Mouse (Mus musculus) lung, postnatal 14 days (tissue): ENCODE data around the gene Lactb.

Experiments used
- DNase-seq: peaks from one replicate; pipeline ENCODE4 v3.0.0; 2021

Gene Lactb

DNA sequence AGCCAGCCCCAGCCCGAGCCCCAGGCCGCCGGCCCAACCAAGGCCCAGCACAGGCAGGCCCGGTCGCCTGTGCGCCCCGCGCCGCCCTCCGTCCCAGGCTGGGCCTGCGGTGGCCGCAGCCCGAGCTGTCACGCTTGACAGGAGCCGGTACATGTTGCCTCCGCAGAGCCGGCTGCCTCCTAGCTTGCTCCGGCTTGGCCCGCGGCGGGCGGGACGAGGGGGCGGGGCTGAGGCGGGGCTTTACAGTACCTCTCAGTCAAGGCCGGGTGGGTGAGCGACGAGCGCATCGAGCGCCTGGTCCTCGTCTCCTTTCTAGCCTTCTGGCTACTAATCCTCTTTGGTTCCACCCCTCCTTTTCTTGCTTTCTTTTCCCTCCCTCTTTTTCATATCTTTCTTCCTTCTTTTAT lies at the start of gene Lactb:
Gene Lactb, minus strand, starts transcription at position 246 of the 407 bp plus-strand sequence.
- peak; percentile 97 for DNase-seq

- no peak for DNase-seq
Observed at GRCm38 (mm10) chr9:67023371-67023770, 48.1 kb upstream of the Lactb start.

DNA sequence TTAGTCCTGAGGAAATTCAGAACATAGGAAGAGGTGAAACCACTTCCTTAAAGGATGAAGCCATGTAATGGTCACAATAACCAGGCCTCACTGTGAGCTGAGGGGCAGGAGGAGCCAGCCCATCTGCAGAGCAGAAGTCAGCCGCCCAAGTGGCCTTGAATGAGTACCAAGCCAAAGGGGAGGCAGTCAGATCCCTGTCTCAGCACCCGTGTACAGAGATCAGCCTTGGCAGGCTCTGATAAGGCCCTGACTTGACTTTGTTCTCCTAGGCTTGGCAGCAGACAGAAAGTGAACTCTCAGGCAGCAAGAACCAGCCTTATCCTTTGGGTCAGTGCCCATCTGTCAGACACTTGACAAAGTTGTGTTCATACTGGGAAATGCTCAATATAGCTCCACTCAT lies 44.8 kb upstream of the Lactb start:
- DNase-seq, result no peak

DNA sequence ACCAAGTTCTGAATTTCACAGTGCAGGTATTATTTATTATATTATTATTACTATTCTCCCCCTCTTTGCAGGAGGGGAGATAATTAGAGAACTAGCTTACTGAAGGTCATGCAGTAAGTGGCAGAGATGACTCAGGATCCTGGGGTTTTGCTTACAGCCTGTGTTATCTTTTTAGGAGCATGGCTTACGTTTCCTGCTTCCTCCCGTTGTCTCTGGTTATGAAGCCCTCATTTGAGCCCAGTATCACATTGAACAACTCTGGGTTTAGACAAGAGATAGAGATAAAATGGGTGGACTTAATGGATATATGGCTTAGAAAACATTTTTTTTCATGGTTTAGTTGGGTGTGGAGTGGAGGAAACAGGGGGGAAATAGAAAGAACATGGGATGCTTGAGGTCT lies 38.2 kb upstream of the Lactb start:
- no peak for DNase-seq

DNA sequence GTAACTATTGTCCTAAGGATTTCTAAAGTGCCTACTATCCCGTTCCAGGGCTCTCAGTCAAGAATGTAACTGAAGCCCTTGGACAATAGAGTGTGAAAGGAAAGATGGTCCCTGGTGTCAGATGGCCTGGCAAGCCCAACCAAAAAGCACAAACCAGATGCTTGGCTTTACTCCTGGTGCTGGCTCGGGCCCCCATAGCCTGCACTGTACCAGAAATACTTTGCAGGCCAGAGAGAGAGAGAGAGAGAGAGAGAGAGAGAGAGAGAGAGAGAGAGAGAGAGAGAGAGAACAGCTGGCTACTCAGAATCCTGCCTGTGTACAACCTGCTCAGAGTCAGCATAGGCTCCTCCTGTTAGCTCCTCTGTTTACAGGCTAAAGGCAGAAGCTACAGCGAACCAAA lies 37.2 kb upstream of the Lactb start:
- peak; percentile 63 for DNase-seq

DNA sequence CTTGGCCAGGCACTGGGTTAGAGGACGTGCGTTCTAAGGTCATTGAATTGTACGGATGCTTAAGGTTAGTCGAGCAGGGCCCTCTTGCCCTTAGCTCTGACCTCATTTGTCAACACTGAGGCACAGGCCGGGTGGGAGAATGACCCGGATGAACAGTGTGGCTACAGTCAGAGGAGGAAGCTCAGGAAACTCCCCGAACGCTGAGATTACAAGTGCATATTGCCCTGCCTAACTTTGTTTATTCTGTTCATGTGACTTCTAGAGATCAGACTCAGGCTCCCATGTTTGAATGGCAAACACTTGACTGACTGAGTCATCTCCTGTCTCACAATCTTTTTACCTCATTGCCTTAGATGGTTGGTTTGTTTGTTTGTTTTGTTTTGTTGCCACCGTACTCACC lies 36.2 kb upstream of the Lactb start:
- DNase-seq, result no peak

- no peak for DNase-seq
Observed at GRCm38 (mm10) chr9:67008781-67009180, 33.5 kb upstream of the Lactb start.

GRCm38 (mm10) chr9:67006376-67006775 lies 31.1 kb upstream of the Lactb start:
- DNase-seq, result no peak

GRCm38 (mm10) chr9:67005161-67005742 lies 30.0 kb upstream of the Lactb start:
- no peak for DNase-seq

- DNase-seq, result no peak
Observed at GRCm38 (mm10) chr9:67003656-67004055, 28.4 kb upstream of the Lactb start.

DNA sequence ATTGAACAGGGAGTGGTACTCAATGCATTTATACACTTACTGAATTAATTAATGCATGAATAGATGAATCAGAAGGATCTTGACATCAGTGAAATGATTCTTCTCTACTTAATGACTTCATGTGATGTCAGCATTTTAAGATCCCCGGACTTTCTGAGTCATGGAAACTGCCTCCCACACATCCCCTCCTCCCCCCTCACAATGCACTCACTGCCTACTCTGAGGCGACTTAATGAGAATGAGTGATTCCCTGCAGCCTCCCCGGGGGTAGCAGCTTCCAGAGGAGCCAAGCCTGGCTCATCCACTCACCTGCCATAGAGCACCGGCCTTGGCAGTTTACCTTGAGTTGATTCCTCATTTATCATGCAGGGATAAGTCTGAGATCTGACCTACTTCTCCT lies 27.9 kb upstream of the Lactb start:
- DNase-seq, result no peak

DNA sequence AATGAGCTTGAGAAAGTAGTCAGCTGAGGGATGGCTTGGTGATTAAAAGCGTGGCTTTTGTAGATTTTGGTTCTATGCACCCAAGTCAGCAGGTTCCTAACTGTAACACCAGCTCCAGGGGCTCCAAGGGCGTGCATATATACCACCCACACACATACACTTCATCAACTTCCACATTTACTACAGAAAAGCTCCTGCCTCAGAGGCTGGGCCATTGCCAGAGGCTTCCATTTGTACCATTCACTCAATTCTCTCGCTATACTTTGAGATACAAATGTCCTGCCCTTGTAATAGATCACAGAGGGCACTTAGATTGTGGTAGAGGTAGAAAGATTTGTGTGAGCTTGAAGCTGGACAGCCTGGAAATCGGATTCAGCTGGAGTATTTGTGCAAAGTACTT lies 26.2 kb upstream of the Lactb start:
- no peak for DNase-seq

GRCm38 (mm10) chr9:67001050-67001449 lies 25.8 kb upstream of the Lactb start:
- DNase-seq, result peak; percentile 87

- DNase-seq, result no peak
Observed at GRCm38 (mm10) chr9:66999698-67000097, 24.4 kb upstream of the Lactb start.

- DNase-seq, result no peak
Observed at GRCm38 (mm10) chr9:66991750-66992410, 16.6 kb upstream of the Lactb start.

DNA sequence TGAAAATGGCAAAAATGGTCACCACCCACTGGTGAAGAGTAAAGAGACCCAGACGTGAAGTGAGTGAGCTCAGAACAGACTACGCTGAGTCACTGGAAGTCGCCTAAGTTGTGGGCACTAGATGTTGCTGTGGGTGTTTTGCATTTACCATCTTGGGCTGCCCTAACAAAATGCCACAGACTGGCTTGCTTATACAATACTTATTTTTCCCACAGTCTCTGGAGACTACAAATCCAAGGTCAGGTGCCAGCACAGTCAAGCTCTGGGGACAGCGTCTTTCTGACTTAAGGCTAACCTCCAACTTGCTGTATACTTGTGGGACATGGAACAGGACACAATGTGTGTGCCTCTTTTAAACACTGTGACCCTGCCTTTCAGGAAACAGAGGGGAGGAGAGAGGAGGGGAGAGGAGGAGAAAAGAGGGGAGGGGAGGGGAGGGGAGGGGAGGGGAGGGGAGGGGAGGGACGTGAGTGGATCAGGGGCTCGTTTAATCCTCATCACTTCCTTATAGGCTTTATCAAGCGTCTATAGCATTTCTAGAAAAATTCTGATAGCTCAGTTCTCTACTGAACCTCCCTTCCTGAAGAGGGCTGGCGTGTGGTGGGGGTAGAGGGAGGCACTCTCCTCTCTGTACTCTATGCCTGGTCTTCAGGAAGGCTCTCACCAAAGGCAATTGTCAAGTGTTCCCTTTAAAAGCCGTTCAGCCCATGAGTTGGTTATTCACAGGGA lies 15.9 kb upstream of the Lactb start:
- DNase-seq, result no peak

- DNase-seq, result no peak
Observed at GRCm38 (mm10) chr9:66990046-66990445, 14.8 kb upstream of the Lactb start.

DNA sequence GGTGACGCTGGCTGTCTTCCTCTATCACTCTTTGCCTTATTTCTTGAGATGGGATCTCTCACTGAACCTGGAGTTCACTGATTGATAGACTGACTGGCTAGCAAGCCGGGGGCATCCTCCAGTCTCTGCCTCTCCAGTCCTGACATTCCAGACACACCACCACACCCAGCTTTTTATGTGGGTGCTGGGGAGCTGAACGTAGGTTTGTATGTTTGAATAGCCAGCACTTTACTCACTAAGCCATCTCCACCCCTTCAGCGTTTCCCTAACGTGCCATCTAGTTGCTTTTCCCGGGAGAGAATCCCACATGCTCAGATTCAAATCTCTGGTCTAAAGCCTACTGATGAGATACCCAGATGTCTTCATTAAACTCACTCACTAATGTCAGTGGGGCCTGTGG lies 14.3 kb upstream of the Lactb start:
- no peak for DNase-seq

DNA sequence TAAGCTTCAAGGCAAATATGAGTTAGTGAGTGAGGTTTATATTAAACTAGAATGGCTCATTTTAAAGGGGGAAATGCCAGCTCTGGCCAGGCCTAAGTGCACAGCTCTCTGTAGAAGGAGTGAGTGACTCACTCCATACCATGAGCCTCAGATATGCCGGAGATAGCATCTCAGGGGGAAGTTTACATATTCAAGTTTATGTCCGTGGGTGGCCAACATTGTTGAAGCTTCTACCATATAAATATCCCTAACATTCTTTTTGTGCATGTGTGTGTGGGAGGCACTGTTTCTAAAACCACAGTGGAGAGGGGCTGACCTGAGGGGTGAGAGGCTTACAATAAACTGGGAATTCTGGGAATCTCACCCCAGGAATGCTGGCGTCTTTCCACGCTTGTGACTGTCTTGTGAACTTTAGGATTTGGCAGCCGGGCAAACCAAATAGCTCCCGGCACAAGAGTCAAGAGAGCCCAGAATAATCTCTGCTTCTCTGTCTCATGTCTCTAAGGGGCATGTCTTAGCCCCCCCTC lies 13.7 kb upstream of the Lactb start:
- peak; percentile 60 for DNase-seq

- DNase-seq, result no peak
Observed at GRCm38 (mm10) chr9:66988198-66988887, 13.1 kb upstream of the Lactb start.

- no peak for DNase-seq
Observed at GRCm38 (mm10) chr9:66985377-66985776, 10.1 kb upstream of the Lactb start.

DNA sequence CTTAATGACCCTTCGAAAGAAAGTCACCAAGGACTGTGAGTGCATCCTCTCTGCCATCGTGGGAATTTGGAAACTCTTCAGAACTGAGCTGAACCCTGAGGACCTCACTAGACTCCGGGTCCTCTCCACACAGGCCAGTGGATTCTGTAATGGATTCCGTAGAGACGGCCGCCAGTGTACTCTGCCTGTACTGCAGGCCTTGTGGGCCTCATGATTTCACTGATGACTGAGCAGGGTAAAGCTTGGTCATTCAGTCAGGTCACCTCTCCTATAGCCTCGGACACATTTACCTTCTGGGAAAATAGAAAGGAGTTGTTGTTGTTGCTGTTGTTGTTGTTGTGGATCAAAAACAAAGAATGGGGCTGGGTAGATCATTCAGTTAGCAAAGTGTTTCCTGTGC lies 6.8 kb upstream of the Lactb start:
- DNase-seq, result no peak

DNA sequence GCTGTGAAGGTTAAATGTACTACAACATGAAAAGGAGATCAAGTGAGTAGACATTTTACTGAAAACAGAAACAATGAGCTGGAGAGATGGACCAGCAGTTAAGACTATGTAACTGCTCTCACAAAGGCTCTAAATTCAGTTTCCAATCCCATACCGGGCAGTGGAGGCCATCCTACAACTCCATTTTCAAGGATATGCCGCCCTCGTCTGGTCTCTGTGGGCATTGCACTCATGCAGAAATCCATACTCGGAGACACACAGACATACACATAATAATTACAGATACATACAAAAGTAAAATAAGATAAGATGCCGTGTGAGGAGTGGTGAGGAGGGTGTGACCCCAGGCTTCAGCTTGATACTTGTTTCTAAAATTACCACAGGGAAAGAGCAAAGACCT lies 5.2 kb upstream of the Lactb start:
- peak; percentile 86 for DNase-seq

GRCm38 (mm10) chr9:66978468-66978867 lies 3.2 kb upstream of the Lactb start:
- DNase-seq, result no peak
